Mouse (Mus musculus) E14TG2a.4 (cell line): ENCODE measurements around the gene Kif1a.

ENCODE experiments used
- H3K27me3 ChIP-seq: 2 replicates; pipeline ENCODE4 v1.6.1; 2014; ENCODE audit warnings: low read length, control low read depth; ENCODE audit not compliant: insufficient read depth
- H3K36me3 ChIP-seq: 2 replicates; pipeline ENCODE4 v1.6.1; 2014; ENCODE audit warnings: low read length, control low read depth; ENCODE audit not compliant: insufficient read depth
- H3K4me1 ChIP-seq: replicated peaks from 2 replicates; pipeline ENCODE4 v1.6.1; 2014; ENCODE audit warnings: low read depth, low read length, control low read depth
- H3K4me3 ChIP-seq: replicated peaks from 2 replicates; pipeline ENCODE4 v1.5.1; 2014; ENCODE audit warnings: mild to moderate bottlenecking, low read length
- H3K9me3 ChIP-seq: 2 replicates; pipeline ENCODE4 v1.6.1; 2014; ENCODE audit warnings: low read length, control low read depth
- CTCF ChIP-seq: conservative IDR thresholded peaks from 2 replicates; pipeline ENCODE4 v1.5.1; 2014; ENCODE audit warnings: low read length
- NANOG ChIP-seq: IDR thresholded peaks from 2 replicates; pipeline ENCODE4 v1.6.1; 2014; ENCODE audit warnings: borderline replicate concordance, low read length, mixed read lengths
- POU5F1 ChIP-seq: IDR thresholded peaks from 2 replicates; pipeline ENCODE4 v1.6.1; 2014; ENCODE audit warnings: low read length, borderline replicate concordance

The Kif1a gene

DNA sequence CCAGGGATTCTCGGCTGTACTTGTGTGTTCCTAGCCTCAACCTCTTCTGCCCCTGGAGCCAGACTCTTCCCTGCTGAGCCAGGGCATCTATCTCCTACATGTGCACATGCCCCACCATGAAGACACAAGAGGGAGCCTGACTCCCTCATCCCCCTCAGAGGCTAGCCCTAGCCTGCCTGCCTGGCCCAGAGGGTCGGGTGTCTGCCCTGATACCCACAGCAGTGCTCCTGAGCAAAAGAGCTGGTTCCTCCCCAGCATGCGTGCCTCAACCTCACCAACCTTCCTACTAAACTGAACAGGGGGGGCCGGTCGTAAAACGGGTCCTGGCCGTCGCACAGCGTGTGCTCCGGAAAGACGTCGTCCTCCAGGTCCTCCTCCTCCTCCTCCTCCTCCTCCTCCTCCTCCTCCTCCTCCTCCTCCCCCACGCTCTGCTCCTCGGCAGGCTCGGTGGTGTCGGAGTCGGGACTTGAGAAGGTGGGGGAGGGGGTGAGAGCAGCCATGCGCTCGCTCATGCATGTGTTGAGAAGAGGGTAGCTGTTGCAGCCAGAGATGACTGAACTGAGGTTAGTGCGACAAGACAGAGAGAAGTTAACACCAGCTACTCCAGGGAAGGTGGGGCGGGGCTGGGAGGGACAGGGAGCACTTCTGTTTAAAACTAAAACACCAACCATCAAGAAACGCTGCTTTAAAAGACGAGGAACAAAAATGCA, 50.5 kb downstream of the Kif1a start:
- Histone ChIP-seq H3K4me1 (0 out of 2 replicates have a peak, but pooled peaks cover 3% of the 10 kb centered on the region), H3K4me3 (no peak overlapping the region), H3K27me3 (peaks cover 34% of the 10 kb centered on the region), H3K36me3 (no peaks in the 10 kb centered on the region), H3K9me3 (no peaks in the 10 kb centered on the region)
- TF ChIP-seq CTCF (no peak), POU5F1 (no peak), NANOG (no peak)

- no peaks in the 10 kb centered on the region for H3K4me1 ChIP-seq
- H3K27me3 ChIP-seq, result peaks cover 34% of the 10 kb centered on the region
- H3K9me3 ChIP-seq, result no peaks in the 10 kb centered on the region
- H3K4me3 ChIP-seq, result no peak overlapping the region
- TF ChIP-seq CTCF (no peak), POU5F1 (no peak), NANOG (no peak)
- no peaks in the 10 kb centered on the region for H3K36me3 ChIP-seq
Measured at GRCm38 (mm10) chr1:93050071-93050470, 51.7 kb downstream of the Kif1a start.

DNA sequence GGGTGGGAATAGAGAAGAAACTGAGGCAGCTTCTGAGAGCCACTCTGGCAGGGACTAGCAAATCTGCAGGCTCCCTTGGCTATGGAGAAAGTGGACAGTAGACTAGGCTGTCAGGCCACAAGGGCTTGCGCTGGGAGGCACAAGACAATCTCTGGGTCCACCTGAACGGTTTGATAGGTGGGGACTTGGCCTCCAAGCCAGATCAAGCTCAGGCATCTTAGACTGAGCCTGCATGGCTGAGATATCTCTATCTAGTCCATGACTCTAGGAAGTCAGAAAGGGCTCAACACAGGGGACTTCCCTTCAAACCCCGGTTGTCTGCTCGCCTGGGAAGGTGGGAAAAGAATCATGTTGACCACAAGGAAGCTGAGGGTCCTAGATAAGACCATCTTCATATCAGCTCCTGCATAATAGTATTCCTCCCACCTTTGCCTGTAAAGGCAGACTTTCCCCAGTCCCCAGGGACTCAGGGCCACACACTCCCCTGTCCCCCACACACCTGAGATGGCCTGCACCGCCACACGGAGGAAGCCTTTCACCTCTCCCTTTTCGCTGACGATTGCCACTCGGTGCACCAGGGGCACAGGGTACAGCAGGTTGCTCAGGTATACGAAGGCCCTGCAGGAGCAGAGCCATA, 55.5 kb downstream of the Kif1a start:
- H3K4me3 ChIP-seq, result no peak overlapping the region
- H3K27me3 ChIP-seq, result peaks cover 36% of the 10 kb centered on the region
- TF ChIP-seq NANOG (no peak), POU5F1 (no peak), CTCF (no peak)
- H3K9me3 ChIP-seq, result no peaks in the 10 kb centered on the region
- H3K4me1 ChIP-seq, result no peaks in the 10 kb centered on the region
- no peaks in the 10 kb centered on the region for H3K36me3 ChIP-seq

- Histone ChIP-seq H3K4me3 (no peak overlapping the region), H3K9me3 (0 out of 2 replicates have a peak, but pooled peaks cover 3% of the 10 kb centered on the region), H3K36me3 (no peaks in the 10 kb centered on the region), H3K4me1 (no peaks in the 10 kb centered on the region), H3K27me3 (peaks cover 19% of the 10 kb centered on the region; the same call in 1 of the 2 replicates)
- TF ChIP-seq CTCF (no peak), NANOG (no peak), POU5F1 (no peak)
Measured at GRCm38 (mm10) chr1:93035981-93036380, 65.8 kb downstream of the Kif1a start.

DNA sequence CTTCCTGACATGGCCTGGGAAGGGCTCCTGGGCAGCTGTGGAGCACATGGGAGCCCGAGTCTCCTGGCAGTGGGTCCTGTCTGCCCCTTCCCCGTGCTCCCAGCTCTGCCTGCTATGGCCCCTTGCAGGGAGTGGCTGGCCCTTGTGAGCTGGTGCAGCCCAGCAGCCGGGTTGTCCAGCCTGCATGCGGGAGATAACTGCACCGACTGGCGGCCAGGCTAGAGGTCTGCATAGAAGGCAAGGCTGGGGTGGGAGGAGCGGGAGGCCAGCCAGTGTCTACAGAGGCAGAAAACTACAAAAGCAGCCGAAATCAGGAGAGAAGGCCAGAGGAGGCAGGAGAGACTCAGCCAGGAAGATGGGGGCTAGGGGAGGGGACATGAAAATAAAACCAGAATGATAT, 67.8 kb downstream of the Kif1a start:
- Histone ChIP-seq H3K27me3 (peaks cover 15% of the 10 kb centered on the region; the same call in 1 of the 2 replicates), H3K4me3 (no peak overlapping the region), H3K9me3 (0 out of 2 replicates have a peak, but pooled peaks cover 3% of the 10 kb centered on the region), H3K4me1 (no peaks in the 10 kb centered on the region), H3K36me3 (no peaks in the 10 kb centered on the region)
- TF ChIP-seq CTCF, result no peak
- TF ChIP-seq POU5F1, result no peak
- no peak for TF ChIP-seq NANOG

GRCm38 (mm10) chr1:93031199-93031598, 70.6 kb downstream of the Kif1a start:
- H3K9me3 ChIP-seq, result no peaks in the 10 kb centered on the region
- H3K36me3 ChIP-seq, result no peaks in the 10 kb centered on the region
- no peaks in the 10 kb centered on the region for H3K4me1 ChIP-seq
- no peak overlapping the region for H3K4me3 ChIP-seq
- TF ChIP-seq CTCF, result no peak
- TF ChIP-seq POU5F1, result no peak
- TF ChIP-seq NANOG, result no peak
- H3K27me3 ChIP-seq, result peaks cover 13% of the 10 kb centered on the region; the same call in 1 of the 2 replicates

GRCm38 (mm10) chr1:93030060-93030459, 71.7 kb downstream of the Kif1a start:
- H3K4me1 ChIP-seq, result no peaks in the 10 kb centered on the region
- H3K27me3 ChIP-seq, result peaks cover 13% of the 10 kb centered on the region; the same call in 1 of the 2 replicates
- H3K36me3 ChIP-seq, result no peaks in the 10 kb centered on the region
- H3K4me3 ChIP-seq, result no peak overlapping the region
- no peak for TF ChIP-seq POU5F1
- no peak for TF ChIP-seq NANOG
- no peak for TF ChIP-seq CTCF
- no peaks in the 10 kb centered on the region for H3K9me3 ChIP-seq

DNA sequence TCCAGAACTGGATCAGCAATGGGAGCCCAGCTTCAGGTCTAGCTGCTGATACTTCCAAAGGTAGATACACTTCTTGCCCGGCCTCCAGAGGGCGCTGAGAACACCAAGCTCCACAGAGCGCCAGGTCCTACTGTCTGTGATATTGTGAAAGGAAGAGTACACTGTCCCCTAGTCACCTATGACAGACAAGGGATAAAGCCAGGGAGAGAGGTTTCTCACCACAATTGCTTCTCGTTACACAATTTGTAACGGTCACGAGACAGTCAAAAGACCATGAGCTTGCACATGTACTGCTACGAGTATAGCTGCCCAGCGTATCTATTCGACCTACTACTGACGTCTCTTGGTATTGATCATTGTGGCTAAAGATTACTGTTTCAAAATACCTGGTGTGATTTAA, 72.4 kb downstream of the Kif1a start:
- TF ChIP-seq NANOG (no peak), POU5F1 (no peak), CTCF (no peak)
- no peaks in the 10 kb centered on the region for H3K9me3 ChIP-seq
- H3K27me3 ChIP-seq, result peaks cover 15% of the 10 kb centered on the region; the same call in 1 of the 2 replicates

More for the DNA sequence above, 72.4 kb downstream of the Kif1a start:
- H3K4me3 ChIP-seq, result no peak overlapping the region
- H3K36me3 ChIP-seq, result no peaks in the 10 kb centered on the region
- no peaks in the 10 kb centered on the region for H3K4me1 ChIP-seq
